Mouse (Mus musculus) cortical plate, adult 2 months (tissue): ENCODE data around the gene Rnf113a1.

Experiments
- CTCF ChIP-seq: fragments of 200-500 bp; IDR thresholded peaks from 2 replicates; pipeline ENCODE4 v1.5.1; 2011; ENCODE audit warnings: mild to moderate bottlenecking, control low read depth, low read length; ENCODE audit not compliant: insufficient read depth; ENCODE audit errors: extremely low read depth
- POLR2A ChIP-seq: fragments of 200-500 bp; IDR thresholded peaks from 2 replicates; pipeline ENCODE4 v1.6.1; 2011; ENCODE audit warnings: mild to moderate bottlenecking, low read length, control low read depth; ENCODE audit not compliant: insufficient read depth; ENCODE audit errors: extremely low read depth

DNA sequence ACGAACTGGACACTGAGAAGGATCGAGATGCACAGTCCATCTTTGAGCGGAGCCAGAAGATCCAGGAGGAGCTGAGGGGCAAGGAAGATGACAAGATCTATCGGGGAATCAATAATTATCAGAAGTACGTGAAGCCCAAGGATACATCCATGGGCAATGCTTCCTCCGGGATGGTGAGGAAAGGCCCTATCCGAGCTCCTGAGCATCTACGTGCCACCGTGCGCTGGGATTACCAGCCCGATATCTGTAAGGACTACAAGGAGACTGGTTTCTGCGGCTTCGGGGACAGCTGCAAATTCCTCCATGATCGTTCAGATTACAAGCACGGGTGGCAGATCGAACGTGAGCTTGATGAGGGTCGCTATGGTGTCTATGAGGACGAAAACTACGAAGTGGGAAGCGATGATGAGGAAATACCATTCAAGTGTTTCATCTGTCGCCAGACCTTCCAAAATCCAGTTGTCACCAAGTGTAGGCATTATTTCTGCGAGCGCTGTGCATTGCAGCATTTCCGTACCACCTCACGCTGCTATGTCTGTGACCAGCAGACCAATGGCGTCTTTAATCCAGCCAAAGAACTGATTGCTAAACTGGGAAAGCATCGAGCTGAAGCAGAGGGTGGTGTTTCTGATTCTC, 817 bp downstream of the Rnf113a1 start:
- TF ChIP-seq CTCF (no peak), POLR2A (no peak)
